Mouse (Mus musculus) thymus, postnatal 4 days (tissue): ENCODE results near the gene Pnkd.

ENCODE experiments used
- DNase-seq: peaks from one replicate; pipeline ENCODE4 v3.0.0; 2021

Gene Pnkd

GRCm38 (mm10) chr1:74284543-74285160, at the start of gene Pnkd, which contains the start of gene Aamp:
Gene Pnkd (plus strand): TSS chr1:74284930.
Gene Aamp (minus strand): TSS chr1:74284738.
- DNase-seq: peak; percentile 99

GRCm38 (mm10) chr1:74235938-74236589, 48.7 kb upstream of the Pnkd start, which contains the start of gene Arpc2:
Gene Arpc2 (plus strand): TSS chr1:74236084.
- DNase-seq: peak; percentile 98

GRCm38 (mm10) chr1:74236590-74237317, 48.0 kb upstream of the Pnkd start:
- DNase-seq: no peak

DNA sequence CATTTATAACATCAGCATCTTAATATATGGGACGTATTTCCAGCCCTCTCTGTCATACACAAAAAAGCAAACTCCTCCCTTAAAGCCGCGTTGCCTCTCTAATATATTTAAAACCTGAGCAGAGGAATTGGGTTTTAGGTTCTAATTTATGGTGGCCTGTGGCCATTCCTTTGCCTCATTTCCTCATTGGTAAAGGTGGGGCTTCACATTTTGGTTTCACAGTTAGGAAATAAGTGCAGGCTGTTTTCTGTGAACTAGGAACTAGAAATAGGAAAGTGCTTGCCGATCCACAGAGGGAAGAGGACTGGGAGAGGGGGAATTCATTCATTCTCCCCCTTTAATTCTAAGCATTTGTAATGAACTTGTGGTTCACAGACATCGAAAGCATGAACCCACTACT, 47.1 kb upstream of the Pnkd start:
- no peak for DNase-seq

DNA sequence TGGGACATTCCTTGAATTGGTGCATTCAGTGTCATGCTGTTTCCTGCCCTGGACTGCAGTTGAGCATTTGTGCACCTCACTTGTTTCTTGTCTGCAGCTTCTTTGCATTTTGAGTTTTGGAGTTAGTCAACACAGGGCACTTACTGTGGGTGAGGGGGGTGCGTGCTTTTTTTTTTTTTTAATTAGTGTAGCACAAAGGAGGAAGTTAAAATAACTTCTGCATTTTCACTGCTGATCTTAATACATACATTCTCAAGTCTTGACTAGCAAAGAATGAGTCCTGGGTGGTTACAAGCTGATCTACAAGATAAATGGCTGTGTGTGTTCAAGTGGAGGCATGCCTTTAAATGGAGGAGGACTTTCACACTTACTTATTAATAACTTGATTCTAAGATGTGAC, 46.6 kb upstream of the Pnkd start:
- DNase-seq: no peak

DNA sequence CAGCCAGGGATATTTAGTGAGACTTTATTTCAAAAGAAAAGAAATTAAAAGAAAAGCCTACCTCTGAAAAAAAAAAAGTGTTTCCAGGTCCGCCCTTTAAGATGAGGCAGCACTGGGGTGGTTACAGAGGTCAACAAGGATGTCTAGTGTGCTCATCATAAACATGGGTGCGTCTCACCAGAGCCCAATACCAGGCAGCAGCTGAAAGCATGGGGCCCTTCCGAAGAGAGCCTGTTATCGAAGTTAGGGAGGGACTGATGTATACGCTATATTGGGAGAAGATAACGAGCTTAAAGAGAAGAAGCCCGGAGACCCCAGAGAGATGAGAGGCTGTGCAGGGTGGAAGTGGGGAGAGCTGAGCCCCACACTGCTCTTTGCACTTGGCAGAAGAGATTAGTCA, 45.6 kb upstream of the Pnkd start:
- peak; percentile 28 for DNase-seq

DNA sequence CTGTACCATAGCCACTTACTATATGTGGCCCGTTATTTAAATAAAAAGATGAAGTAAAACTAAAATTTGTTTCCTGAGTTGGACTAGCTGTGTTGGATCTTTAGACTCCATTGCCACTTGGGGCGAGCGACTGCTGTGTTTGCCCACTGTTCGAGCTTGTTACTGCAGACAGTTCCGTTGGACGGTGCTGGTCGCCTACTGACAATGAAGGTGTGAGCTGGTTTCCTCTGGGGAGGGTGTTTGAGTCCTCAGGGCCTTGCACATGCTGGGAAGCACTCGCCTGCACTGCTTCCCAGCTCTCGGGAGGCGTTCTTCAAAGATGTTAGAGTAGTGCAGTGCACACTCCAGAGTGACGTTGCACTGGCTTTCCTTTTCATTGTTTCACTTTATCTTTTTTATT, 45.1 kb upstream of the Pnkd start:
- DNase-seq: peak; percentile 38

- DNase-seq: no peak
Measured at GRCm38 (mm10) chr1:74240311-74240710, 44.4 kb upstream of the Pnkd start.

GRCm38 (mm10) chr1:74240832-74241231, 43.9 kb upstream of the Pnkd start:
- no peak for DNase-seq

DNA sequence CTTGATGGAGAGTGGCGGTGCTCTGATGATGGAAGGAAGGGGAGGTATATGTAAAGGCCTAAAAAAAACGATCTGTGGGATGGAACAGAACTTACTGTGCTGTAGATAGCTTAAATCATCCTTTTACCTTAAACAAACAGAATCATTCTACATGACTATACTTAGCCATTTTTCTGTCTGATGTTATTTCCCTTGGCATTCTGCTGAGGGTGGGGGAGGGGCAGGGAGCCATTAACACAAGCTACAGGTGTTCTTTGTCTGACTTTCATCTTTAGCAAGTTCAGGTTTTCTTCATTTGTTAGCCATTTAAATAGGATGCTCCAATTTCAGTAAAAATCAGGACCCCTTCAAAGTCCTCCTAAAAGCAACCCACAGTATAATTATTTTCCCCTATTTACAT, 39.2 kb upstream of the Pnkd start:
- DNase-seq: no peak

DNA sequence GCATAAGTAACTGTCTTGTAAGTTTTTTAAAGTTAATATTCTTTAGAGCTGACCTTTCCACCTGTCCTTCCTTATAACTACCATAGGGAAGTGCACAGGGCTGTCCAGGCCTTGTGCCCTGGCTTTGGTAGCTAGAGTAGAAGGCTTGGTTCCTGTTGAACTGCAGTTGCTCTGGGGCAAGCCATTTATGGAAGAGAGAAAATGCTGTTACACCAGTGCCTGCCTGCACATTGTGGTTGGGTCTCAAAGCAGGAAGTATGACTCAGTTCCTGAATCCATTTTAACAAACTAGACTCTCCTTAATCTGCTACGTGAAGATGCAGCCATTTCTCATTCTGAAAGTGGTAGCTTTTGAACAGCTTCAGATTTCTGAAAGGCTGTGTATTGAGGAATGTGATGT, 35.9 kb upstream of the Pnkd start:
- DNase-seq: peak; percentile 47

- peak; percentile 54 for DNase-seq
Measured at GRCm38 (mm10) chr1:74249331-74249980, 35.3 kb upstream of the Pnkd start.

- no peak for DNase-seq
Measured at GRCm38 (mm10) chr1:74250096-74250495, 34.6 kb upstream of the Pnkd start.

GRCm38 (mm10) chr1:74255704-74256345, 28.9 kb upstream of the Pnkd start:
- no peak for DNase-seq

DNA sequence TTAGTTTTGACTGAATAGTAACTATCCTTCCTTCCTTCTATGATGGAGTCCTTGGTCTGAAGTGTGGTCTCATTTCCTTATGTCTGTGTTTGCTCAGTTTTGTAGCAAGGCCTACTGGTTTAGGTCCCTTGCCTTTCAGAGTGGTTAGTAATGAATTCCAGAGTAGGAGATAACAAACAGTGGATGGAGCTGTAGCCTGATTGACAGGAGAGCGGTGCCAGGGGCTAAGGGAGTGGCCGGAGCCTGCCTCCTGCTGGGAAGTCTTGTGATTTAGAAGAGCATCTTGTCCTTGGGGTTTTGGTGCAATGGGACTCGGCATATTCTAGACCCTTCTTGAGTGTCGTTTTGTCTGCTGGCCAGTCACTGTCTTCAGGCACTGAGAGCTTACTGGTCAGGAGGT, 27.9 kb upstream of the Pnkd start:
- no peak for DNase-seq

GRCm38 (mm10) chr1:74262510-74262909, 22.2 kb upstream of the Pnkd start:
- DNase-seq: no peak

DNA sequence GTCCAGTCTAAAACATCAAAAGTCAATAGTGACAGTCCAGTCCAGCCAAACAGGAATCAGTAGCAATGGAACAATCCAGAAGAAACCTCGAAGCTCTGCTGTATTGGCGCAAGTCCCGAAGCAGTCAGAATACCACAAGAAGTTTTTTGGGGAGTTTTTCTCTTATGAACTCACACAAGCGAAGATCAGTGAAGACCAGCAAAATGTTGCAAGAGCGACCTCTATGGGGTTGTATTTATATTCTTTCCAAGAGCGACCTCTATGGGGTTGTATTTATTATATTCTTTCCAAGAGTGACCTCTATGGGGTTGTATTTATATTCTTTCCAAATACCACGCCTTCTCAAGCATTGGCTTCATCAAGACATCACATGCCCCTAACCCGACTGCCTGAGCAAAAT, 16.0 kb upstream of the Pnkd start:
- DNase-seq: no peak

- no peak for DNase-seq
Measured at GRCm38 (mm10) chr1:74271659-74272058, 13.1 kb upstream of the Pnkd start.

DNA sequence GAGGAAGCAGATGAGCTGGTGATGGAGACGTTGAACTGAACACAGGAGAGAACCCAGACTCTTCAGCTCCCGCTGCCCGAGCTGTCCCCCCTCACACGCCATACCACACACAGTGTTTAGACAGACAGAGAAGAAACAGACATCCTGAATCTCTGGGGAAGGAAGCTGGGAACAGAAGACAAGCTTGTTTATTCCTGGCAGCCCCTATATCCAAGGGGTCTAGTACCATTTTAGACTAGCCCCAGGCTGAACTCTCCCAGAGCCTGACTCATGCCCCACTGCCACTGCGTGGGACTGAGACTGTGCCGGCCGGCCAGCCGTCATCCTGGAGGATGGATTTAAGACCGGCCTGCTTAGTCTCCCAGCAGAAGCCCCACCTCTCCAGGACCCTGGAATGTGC, 9.7 kb upstream of the Pnkd start:
- no peak for DNase-seq

DNA sequence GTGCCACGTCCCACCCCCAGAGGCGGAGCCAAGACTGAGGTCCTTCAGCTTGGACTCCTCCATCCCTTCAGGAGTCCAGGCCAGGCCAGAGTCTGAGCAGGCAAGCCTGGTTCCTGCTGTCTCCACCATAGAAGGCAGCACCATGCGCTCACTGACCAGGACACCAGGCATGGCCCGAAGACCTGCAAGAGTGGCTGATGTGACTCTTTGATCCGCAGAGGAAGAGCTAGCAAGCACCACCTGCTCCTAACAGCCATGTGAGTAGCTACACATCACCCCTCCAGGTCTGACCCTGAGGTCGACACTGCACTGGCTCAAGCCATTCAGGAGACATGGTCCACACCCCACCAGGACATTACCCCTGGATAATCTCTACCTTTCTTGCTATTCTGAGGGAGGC, 7.7 kb upstream of the Pnkd start:
- no peak for DNase-seq

DNA sequence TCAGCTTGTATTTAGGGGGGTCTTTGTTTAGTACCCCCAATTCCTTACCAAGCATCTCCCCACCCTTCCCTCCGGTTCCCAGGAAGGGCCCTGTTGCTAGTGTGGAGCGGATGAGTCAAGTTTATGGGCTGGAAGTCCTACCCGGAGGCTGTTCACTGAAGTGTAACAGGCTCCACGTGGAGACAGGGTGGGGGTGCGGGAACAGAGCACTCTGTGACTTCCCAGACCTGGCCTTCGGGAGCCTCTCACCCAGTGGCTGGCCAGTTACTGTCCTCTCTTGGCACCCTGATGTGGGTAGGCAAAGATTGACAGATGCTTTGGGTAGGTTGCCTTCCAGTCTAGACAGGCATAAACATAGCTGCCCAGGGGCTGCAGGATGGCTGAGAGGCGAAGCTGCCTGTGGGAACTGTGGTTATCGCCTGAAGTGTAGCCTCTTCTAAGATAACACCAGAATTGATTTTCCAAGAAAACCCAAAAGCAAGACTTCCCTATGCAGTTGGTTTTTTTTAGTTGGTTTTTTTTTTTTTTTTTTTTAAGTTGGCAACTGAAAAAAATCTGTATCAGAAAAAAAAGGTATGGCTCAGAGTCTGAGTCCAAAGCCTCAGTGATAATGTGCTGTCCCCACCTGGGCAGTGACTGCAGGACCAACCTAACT, 6.7 kb upstream of the Pnkd start:
- DNase-seq: no peak

DNA sequence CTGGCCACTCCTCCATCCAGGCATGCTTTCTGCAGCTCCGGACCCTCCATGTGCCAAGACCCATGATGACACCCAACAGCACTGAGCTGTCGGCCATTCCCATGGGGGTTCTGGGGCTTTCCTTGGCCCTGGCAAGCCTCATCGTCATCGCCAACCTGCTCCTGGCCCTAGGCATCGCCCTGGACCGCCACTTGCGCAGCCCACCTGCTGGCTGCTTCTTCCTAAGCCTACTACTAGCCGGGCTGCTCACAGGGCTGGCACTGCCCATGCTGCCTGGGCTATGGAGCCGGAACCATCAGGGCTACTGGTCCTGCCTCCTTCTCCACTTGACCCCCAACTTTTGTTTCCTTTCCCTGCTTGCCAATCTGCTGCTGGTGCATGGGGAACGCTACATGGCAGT, 6.2 kb upstream of the Pnkd start, which contains the start of gene Gpbar1:
Gpbar1 (plus strand) TSS at position 13 of the 400 bp plus-strand sequence.
- DNase-seq: no peak
